Mouse (Mus musculus) heart, embryonic 11.5 days (tissue): ENCODE measurements around the gene Chd4. TPM values are rescaled to one million over a fixed set of nuclear protein-coding genes. Genes with fewer than 3 reads are reported as not detected.

ENCODE experiments used
- ATAC-seq: fragments of 200-750 bp; cut with Nextera tagmentation; replicated peaks from 2 replicates; pipeline ENCODE4 v1.8.0; 2017; ENCODE audit warnings: moderate library complexity; ENCODE audit not compliant: insufficient number of reproducible peaks, low FRiP score, low TSS enrichment
- H3K27ac ChIP-seq: fragments of 300-500 bp; sonication (generic); 2 replicates; pipeline ENCODE4 v1.5.1; 2014; ENCODE audit warnings: mild to moderate bottlenecking, low read depth, low read length
- H3K27me3 ChIP-seq: fragments of 300-500 bp; sonication (generic); 2 replicates; pipeline ENCODE4 v1.6.1; 2014; ENCODE audit warnings: mild to moderate bottlenecking, low read length, mixed read lengths; ENCODE audit not compliant: control insufficient read depth, insufficient read depth
- H3K36me3 ChIP-seq: fragments of 300-500 bp; sonication (generic); 2 replicates; pipeline ENCODE4 v1.6.1; 2014; ENCODE audit warnings: mild to moderate bottlenecking, low read length, moderate library complexity, mixed read lengths; ENCODE audit not compliant: control insufficient read depth, insufficient read depth
- H3K4me1 ChIP-seq: fragments of 300-500 bp; sonication (generic); 2 replicates; pipeline ENCODE4 v1.6.1; 2014; ENCODE audit warnings: low read length; ENCODE audit not compliant: control insufficient read depth, insufficient read depth
- H3K4me2 ChIP-seq: fragments of 300-500 bp; sonication (generic); 2 replicates; pipeline ENCODE4 v1.6.1; 2014; ENCODE audit warnings: mild to moderate bottlenecking, moderate library complexity
- H3K4me3 ChIP-seq: fragments of 300-500 bp; sonication (generic); 2 replicates; pipeline ENCODE4 v1.5.1; 2014; ENCODE audit warnings: low read depth, low read length
- H3K9ac ChIP-seq: fragments of 300-500 bp; sonication (generic); 2 replicates; pipeline ENCODE4 v1.6.1; 2014; ENCODE audit warnings: mild to moderate bottlenecking, low read depth, low read length, moderate library complexity
- H3K9me3 ChIP-seq: fragments of 300-500 bp; sonication (generic); replicated peaks from 2 replicates; pipeline ENCODE4 v1.6.1; 2016; ENCODE audit warnings: low read length; ENCODE audit not compliant: control insufficient read depth
- WGBS: fragments of 180-500 bp; shearing (Covaris S2); extraction: QIAGEN DNeasy Blood & Tissue Kit; methylation state at CpG from one replicate; pipeline ENCODE4 v1.1.7; 2014; ENCODE audit not compliant: insufficient replicate concordance; 5-methylcytosine and 5-hydroxymethylcytosine counted together
- polyA plus RNA-seq: library from polyadenylated mRNA; unstranded; fragments of >200 nt; fragmentation: Nextera tagmentation; extraction: Ambion mirVana; gene quantifications from 2 replicates; pipeline ENCODE4 v1.2.1, GENCODE M21; 2014

Chd4 gene
- polyA plus RNA-seq, 1 experiment from 2014 or later = 67.8 TPM

DNA sequence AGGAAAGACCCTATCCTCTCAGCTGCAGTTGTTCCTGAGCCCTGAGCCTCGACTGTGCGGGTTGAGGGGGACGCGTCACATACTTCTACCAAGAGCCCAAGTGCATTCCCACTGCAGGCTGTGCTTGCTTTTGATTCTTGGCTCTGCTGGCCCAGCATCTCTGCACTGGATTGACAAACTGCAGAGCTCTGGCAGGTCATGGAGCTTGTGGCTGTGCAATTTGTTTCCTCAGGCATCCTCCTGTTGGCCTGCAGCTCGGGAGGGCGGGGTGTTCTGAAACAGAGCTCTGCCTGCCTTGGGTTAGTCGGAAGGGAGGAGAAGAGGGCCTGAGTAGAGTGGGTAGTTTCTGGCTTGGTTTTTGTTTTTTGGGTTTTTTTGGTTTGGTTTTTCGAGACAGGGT lies 46.7 kb downstream of the Chd4 start:
- Histone ChIP-seq H3K27me3 (no peaks in the 10 kb centered on the region), H3K9me3 (no peaks in the 10 kb centered on the region), H3K27ac (no peak overlapping the region), H3K4me2 (no peak overlapping the region), H3K4me3 (no peak overlapping the region), H3K4me1 (peaks cover 18% of the 10 kb centered on the region), H3K9ac (no peak overlapping the region), H3K36me3 (peaks cover 39% of the 10 kb centered on the region)
- no peak for ATAC-seq
- 89% methylated on average over 8 of the region's 8 CpGs for WGBS

DNA sequence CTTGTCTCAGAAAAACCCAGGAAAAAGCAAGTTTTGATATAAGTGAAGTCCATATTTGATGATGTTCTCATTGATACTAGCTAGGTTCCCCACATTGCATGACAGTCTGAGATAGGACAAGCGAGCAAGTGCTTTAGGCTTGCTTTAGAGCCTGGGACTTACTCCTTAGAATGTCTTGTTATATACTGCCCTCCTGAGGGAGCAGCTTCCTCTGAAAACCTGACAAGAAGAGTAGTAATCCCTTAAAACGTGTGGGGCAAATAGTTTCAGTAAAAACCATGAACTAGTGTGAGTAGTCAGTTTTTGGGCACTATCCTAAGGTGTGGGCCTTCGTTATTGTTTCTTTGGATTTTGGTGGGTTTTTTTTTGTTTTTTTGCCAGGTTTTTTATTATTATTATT lies 47.3 kb downstream of the Chd4 start:
- Histone ChIP-seq H3K9me3 (no peaks in the 10 kb centered on the region), H3K9ac (no peak overlapping the region), H3K4me1 (peaks cover 25% of the 10 kb centered on the region), H3K27ac (no peak overlapping the region), H3K4me3 (no peak overlapping the region), H3K4me2 (no peak overlapping the region), H3K36me3 (peaks cover 35% of the 10 kb centered on the region), H3K27me3 (no peaks in the 10 kb centered on the region)
- 78% methylated on average over 3 of the region's 3 CpGs for WGBS
- ATAC-seq = no peak

DNA sequence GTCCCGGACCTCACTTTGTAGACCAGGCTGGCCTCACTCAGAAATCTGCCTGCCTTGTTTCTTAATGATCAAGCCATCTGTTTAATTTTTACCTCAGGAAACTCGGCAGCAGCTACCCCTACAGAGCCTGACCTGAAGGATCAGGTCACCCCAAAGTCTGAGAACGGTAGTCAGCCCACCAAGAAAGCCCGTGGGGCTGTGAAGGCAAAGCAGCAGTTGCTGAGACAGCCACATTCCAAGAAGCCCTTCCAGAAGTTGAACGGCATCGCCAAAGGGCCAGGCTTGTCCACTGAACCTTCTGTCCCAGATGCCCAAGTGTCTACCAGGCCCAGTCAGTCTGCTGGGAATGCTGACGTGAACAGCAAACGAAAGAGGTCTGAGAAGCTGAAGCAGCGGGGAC lies 48.1 kb downstream of the Chd4 start:
- Histone ChIP-seq H3K4me3 (no peak overlapping the region), H3K27me3 (no peaks in the 10 kb centered on the region), H3K27ac (no peak overlapping the region), H3K9me3 (no peaks in the 10 kb centered on the region), H3K9ac (no peak overlapping the region), H3K4me1 (peaks cover 31% of the 10 kb centered on the region), H3K4me2 (no peak overlapping the region), H3K36me3 (peaks cover 30% of the 10 kb centered on the region)
- ATAC-seq = no peak
- 84% methylated on average over 9 of the region's 9 CpGs for WGBS

DNA sequence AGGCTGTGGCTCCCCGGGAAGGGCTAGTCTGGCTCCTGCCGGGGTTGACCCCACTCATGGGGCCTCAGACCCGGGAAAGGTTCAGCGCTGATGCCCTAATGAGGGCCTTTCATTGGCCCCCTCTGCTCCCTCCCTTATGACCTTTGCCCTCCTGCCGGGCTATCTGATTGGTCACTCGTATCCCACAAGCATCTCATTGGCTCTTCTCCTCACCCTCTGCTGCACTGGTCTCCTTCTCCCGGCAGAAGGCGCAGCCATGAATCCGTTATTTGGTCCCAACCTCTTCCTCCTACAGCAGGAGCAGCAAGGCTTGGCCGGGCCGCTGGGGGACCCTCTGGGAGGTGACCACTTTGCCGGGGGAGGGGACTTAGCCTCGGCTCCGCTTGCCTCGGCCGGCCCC lies 49.2 kb downstream of the Chd4 start, which contains the start of gene Iffo1:
Gene Iffo1, plus strand, starts transcription at position 241 of the 400 bp plus-strand sequence.
- Histone ChIP-seq H3K9ac (peak within 1 kb of the TSS; percentile 86), H3K9me3 (no peaks in the 10 kb centered on the region), H3K27me3 (no peaks in the 10 kb centered on the region), H3K4me3 (peak within 1 kb of the TSS; percentile 82), H3K4me2 (peak within 1 kb of the TSS; percentile 94), H3K4me1 (peaks cover 40% of the 10 kb centered on the region), H3K27ac (peak within 1 kb of the TSS; percentile 86), H3K36me3 (peaks cover 21% of the 10 kb centered on the region)
- WGBS = 0% methylated on average over 16 of the region's 16 CpGs
- ATAC-seq = peak; percentile 87

DNA sequence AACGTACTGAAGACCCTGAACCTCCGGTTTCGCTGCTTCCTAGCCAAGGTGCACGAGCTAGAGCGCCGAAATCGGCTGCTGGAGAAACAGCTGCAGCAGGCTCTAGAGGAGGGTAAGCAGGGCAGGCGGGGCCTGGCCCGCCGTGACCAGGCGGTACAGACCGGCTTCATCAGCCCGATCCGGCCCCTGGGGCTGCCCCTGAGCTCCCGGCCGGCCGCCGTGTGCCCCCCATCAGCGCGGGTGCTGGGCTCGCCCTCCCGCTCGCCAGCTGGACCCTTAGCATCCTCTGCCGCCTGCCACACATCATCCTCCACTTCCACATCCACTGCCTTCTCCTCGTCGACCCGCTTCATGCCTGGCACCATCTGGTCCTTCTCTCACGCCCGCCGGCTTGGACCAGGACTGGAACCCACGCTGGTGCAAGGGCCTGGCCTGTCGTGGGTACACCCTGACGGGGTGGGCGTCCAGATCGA lies 49.7 kb downstream of the Chd4 start:
- peak; percentile 62 for ATAC-seq
- H3K4me3 ChIP-seq = peak overlapping the region; percentile 82
- peaks cover 18% of the 10 kb centered on the region for H3K36me3 ChIP-seq
- H3K27me3 ChIP-seq = no peaks in the 10 kb centered on the region
- peak overlapping the region; percentile 94 for H3K4me2 ChIP-seq
- peak overlapping the region; percentile 86 for H3K27ac ChIP-seq
- peak overlapping the region; percentile 86 for H3K9ac ChIP-seq
- 2% methylated on average over 34 of the region's 35 CpGs for WGBS
- peaks cover 40% of the 10 kb centered on the region for H3K4me1 ChIP-seq
- H3K9me3 ChIP-seq = no peaks in the 10 kb centered on the region

DNA sequence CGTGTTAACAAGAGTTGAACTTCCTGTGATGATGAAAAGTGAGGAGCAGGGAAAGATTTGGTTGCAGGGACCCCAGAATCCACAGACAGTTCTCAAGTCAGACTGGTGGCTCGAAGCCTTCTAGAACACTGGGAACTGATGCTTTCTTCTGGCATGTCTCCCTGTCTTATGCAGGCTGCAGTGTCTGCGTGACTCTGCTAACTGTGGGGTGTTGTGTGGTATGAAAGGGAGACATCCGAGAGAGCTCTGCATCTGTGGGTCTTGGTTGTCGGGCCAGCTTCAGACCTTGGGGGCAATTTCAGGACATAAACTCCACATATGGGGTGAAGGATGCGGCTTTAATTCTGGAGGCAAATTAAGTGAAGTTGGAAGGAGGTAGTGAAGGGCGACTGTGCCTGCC lies 50.4 kb downstream of the Chd4 start:
- no peak for ATAC-seq
- Histone ChIP-seq H3K4me2 (peak overlapping the region; percentile 94), H3K9ac (peak overlapping the region; percentile 86), H3K27ac (peak overlapping the region; percentile 7; the same call in 1 of the 2 replicates), H3K4me1 (peaks cover 40% of the 10 kb centered on the region), H3K27me3 (no peaks in the 10 kb centered on the region), H3K9me3 (no peaks in the 10 kb centered on the region), H3K36me3 (peaks cover 13% of the 10 kb centered on the region), H3K4me3 (peak overlapping the region; percentile 82)
- 58% methylated on average over 7 of the region's 7 CpGs for WGBS

DNA sequence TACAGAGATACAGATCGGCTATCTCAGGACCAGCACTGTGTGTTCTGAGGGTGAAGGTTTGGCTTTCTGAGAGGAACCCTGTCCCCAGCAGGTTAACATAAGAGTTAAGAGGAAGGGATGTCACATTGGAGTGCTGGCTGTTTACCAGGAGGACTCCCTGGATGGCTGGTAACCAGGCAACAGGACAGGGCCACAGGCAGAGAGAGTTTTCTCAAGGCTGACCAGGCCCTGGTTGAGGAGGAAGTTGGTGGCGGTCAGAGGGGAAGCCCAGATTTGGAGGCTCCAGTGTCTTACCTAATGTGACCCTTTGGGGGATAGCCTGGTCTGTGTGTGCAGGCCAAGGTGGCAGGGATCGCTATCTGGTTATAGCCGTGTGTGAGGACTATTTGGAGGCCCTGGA lies 51.0 kb downstream of the Chd4 start:
- Histone ChIP-seq H3K4me2 (peak overlapping the region; percentile 94), H3K27ac (peak overlapping the region; percentile 89), H3K36me3 (peaks cover 9% of the 10 kb centered on the region), H3K27me3 (no peaks in the 10 kb centered on the region), H3K4me1 (peaks cover 40% of the 10 kb centered on the region), H3K4me3 (peak overlapping the region; percentile 82), H3K9ac (peak overlapping the region; percentile 86), H3K9me3 (no peaks in the 10 kb centered on the region)
- ATAC-seq = no peak
- 54% methylated on average over 4 of the region's 4 CpGs for WGBS

DNA sequence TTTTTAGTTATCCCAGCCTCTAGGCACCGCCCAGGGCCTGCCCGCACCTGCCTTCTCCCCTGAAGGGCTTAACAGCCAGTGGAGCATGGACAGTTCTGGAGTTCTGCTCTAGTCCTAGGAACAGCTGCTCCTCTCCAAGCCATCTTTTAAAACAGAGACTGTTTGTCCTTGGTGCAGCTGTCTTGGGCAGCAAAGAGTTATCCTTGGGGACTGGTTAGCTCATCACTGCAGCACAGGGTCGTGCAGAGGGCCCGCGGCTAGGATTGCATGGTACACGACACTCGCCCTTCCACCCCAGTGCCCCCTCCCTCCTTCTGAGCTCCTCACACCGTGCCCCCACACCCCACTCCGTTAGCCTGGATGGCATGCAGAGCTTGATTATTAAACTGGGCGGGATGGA lies 51.5 kb downstream of the Chd4 start:
- H3K4me2 ChIP-seq = peak overlapping the region; percentile 94
- no peak for ATAC-seq
- H3K4me3 ChIP-seq = no peak overlapping the region; the same call in 1 of the 2 replicates
- H3K27ac ChIP-seq = peak overlapping the region; percentile 89
- H3K36me3 ChIP-seq = peaks cover 6% of the 10 kb centered on the region; the same call in 1 of the 2 replicates
- whole genome bisulfite sequencing = 56% methylated on average over 10 of the region's 10 CpGs
- peaks cover 40% of the 10 kb centered on the region for H3K4me1 ChIP-seq
- H3K27me3 ChIP-seq = no peaks in the 10 kb centered on the region
- H3K9ac ChIP-seq = peak overlapping the region; percentile 86
- no peaks in the 10 kb centered on the region for H3K9me3 ChIP-seq

DNA sequence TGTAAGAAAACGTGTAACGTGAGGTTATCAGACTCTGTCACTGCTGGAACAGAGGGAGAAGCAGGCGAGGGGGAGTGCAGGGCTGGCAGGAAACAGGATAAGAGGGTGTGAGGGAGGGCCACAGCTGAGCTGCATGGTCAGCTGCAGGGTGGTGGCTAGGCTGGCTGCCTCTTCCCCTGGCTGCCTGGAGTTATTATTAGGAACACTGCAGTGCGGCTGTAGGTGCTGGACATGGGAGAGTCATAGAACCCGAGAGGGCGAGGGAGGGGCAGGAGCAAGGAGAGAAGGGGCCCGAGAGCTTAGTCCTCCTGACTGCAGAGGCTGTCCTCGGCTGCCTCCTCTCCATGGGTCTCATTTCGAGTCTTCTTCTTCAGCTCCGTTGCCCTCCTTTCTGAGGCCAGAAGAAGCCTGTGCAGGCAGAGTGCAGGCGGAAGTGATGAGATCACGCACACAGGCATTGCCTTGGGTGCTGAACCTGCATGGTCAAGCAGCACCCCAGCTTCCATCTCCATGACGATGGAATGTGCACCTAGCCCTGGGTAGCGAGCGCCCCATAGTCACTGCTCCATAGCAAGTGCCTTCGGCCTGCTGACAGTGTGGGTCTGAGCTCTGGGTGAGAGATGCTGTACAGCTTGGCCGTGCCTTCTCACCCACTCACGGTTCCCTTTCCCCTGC lies 52.6 kb downstream of the Chd4 start:
- Histone ChIP-seq H3K4me1 (peaks cover 40% of the 10 kb centered on the region), H3K36me3 (peaks cover 9% of the 10 kb centered on the region), H3K27ac (peak overlapping the region; percentile 89), H3K4me3 (peak overlapping the region; percentile 19), H3K9ac (peak overlapping the region; percentile 86), H3K27me3 (no peaks in the 10 kb centered on the region), H3K9me3 (no peaks in the 10 kb centered on the region), H3K4me2 (peak overlapping the region; percentile 94)
- peak; percentile 60 for ATAC-seq
- WGBS = 36% methylated on average over 18 of the region's 18 CpGs
